Mouse (Mus musculus): ENCODE measurements around the gene Chga.

Gene Chga

DNA sequence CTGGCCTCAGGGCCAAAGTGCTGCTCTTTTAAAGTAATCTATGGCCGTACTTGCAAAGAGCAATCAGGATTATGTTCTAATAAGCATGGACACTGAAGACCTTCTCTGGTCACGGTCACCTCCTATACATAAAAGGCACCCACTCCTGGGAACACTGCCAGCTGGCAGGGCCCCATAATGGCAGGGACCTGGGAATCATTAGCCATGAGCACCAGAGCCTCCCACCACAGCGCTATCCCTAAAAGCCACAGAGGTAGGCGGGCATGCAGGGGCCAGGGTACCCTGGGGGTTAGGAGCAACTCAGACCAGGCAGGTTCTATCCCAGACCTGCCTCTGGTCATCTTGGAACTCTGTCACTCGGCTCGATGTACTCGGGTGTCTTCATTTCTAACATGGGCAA lies 45.0 kb downstream of the Chga start:
- in situ Hi-C loops (cut with MboI, MseI), result no loop called here

DNA sequence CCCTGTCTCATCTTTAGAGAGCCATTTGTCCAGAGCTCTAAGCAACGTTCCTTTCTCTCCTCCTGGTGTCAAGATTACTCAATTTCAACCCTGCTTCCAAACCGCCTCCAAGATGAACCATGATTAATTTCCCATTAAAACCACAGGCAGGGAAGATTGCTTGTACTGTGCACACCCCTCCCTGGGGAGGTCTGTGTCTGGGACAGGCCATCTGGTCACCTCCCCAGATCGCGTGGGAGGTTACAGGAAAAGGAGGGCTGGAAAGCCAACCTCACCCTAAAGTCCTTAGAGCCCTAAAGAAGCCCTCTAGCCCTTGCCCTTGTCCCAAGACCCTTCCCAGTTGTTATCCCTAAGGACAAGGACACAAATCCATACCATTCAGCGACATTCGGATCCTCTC lies 45.6 kb downstream of the Chga start:
- in situ Hi-C loops (cut with MboI, MseI), result no loop called here

DNA sequence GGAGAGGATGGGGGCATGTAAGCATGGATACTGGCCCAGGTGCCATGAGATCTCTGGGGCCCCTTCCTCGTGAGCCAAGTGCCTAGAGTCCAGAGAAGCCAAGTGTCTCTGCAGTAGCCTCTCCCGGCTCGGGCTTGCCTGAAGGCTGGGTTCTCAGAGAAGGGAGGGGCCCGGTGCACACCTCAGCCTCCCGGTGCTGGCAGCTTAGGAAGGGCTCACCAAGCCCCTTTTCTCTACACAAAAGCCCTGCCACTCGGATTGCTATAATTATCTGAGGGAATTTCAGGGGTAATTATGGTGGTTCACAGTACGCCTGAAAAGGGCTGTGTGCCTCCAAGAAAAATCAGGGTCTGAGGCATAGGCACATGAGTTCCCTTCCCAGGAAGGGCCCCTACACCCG lies 47.1 kb downstream of the Chga start:
- in situ Hi-C loops (cut with MboI, MseI), result no loop called here

DNA sequence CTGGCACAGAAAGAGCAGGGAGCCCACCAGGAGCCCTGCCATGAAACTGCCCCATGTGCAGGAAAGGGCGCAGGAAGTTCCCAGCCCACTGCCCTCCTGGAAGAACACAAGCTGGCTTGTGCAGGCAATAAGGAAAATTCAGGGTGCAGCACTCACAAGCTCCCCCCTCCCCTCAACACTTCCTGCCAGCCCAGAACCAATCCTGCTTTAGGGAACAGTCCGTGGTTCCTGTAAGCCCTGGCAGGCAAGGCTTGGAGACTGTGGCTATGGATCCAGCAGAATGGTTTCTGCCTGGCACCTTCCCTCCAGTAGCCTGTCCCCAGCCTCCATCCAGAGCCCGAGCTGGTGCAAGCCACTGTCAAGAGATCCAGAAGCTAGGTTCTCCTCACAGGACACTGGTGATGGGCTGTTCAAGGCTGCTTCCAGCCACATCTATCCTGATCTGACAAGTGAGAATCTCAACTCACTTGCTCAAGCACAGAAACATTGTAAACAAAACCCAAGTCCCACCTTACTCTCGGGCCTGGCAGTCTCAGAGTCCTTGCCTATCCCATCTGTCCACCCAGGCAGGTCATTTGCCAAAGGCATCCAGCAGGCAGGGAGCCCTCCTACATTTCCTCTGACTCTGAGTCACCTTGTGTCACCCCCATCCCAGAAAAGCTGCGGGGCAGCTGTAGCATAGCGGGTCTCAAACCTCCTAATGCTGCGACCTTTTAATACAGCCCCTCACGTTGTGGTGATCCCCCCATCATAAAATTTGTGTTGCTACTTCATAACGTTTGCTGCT lies 47.7 kb downstream of the Chga start:
- in situ Hi-C loops (cut with MboI, MseI), result no loop called here

DNA sequence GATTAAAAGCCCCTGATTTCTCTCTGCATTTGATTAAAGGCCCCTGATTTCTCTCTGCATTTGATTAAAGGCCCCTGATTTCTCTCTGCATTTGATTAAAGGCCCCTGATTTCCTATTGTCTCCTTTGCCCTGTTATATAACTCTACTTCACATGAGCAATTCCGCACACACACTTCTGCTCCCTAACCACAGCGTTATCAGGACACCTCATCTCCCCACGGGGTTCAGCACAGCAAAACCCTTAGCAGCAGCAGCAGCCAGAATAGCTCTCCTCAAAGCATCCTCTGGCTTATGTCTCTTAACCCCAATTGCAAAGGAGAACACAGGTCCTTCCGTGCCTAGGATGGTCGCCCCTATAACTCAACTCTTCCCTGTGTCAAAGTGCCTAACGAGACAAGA lies 50.8 kb downstream of the Chga start:
- in situ Hi-C loops (cut with MboI, MseI), result no loop called here

DNA sequence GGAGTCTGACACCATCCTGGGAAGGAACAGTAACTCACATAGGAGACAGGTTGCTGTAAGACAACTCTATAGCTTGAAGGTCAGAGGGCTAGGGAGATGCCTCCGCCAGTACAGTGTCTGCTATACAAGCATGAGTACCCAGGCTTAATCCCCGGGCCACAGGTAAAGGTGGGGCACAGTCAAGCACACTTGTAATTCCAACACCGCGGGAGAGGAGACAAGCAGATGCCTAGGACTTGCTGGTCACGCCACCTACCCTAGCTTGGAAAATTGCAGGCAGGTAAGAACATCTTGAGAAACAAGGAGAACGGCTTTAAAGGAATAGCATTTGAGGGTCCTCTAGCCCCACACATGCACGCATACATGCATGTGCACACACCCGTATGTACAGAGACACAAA lies 52.3 kb downstream of the Chga start:
- in situ Hi-C loops (cut with MboI, MseI), result no loop called here

DNA sequence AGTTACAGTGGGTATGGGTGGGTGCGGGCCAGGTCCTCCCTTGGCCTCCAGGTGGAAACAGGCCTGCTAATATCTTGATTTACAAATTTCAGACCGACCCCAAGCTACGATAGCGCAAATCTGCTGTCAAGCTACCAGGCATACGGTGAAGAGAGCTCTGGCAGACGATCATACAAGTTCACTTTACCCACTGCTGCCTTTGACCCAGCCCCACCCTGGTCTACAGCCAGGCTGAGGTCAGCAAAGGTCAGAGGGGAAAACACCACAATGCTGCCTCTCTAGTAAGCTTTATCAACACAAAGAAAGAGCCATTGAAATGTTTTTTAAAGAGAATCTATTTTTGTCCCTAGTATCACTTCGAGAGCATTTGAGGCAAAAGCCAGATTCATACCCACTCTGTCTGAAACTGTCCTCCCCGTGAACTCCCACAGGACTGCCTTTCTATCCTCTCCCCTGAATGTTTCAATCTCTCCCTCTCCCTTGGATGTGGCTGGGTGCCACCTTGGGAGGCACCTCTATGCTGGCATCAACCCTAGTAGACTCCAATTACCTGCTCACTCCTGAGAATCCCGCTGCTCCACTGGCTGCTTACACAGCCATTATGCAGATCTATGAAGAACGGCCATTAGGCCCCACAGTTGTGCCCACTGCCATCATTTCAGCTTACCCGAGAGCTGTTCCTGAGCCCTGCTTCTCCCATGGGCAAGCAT lies 53.2 kb downstream of the Chga start:
- in situ Hi-C loops (cut with MboI, MseI), result no loop called here

DNA sequence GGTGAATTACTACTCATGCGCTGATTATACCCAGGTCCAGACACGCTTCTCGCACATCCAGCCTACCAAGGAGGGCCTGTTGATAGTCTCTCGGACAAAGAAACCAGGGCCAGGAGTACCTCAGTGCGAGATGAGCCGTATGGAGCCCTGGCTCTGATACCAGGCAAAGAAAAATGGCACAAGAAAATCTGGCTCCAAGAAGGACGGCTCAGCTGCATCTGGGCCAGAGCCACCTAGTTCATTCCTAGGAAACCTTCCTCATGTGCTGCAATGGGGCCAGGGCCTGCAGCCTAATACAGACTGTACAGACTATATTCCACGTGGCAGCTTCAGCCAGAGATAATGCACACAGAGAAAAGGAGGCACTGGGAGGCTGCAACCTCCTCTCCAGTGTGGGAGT lies 56.2 kb downstream of the Chga start:
- in situ Hi-C loops (cut with MboI, MseI), result no loop called here

DNA sequence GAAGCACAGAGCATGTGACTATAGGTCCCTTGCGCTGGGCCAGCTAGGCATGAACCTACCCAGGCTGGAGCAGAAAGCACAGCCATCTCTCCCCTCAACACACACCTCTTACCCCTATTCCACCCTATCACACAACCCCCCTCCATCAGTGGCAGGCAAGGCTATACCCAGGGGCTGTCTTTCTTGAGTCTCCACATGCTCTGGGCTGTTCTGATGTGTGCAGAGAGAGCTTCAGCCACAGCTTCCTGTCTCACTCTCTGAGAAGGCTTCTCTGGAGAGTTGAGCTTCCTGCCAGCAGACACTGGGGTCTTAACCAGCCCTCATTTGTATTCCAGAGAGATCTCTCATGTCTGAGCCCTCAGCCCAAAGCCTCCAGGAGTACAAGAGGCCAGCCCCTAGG lies 57.7 kb downstream of the Chga start:
- in situ Hi-C loops (cut with MboI, MseI), result no loop called here

DNA sequence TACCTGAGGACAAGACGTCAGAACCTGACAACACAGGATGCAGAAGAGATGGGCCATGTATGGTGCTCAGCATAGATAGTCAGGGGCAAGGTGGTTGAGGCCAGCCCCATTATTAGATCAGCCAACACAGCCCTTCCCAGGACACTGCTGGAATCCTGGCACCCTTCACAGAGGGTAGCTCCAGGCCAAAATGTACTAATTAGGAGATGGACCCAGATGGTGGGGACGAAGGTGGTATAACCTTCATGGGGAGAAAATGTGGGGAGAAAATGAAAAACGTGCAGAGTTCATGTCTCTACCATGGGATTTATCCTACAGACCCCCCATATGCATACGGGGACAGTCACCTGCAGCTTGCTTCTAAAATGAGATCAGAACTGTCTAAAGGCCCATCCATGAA lies 58.6 kb downstream of the Chga start:
- in situ Hi-C loops (cut with MboI, MseI), result no loop called here

All from T-helper 2 cell (primary cell).